Mouse (Mus musculus): Measurements from ENCODE around the gene Vps52.

Vps52 gene

GRCm38 (mm10) chr17:34013436-34013835, 57.8 kb downstream of the Vps52 start:
- no peak for DNase-seq
